Mouse (Mus musculus): ENCODE measurements around the gene Gm17949. TPM values are rescaled to one million over a fixed set of nuclear protein-coding genes. Genes with fewer than 3 reads are reported as not detected.
"Not testable (repeated sequence)": the region's sequence is repeated elsewhere in the genome, so short reads cannot be mapped to it uniquely, and the experiment has no call there.

Gm17949 gene
- total RNA-seq, 2 experiments from 2014 or later = not detected

GRCm38 (mm10) chr17:57047406-57047805 is 36.1 kb downstream of the Gm17949 start:
- no peak for DNase-seq

GRCm38 (mm10) chr17:57048816-57049215 is 37.5 kb downstream of the Gm17949 start:
- no peak for DNase-seq

- not testable (repeated sequence) for DNase-seq
Measured at GRCm38 (mm10) chr17:57051679-57052078, 40.4 kb downstream of the Gm17949 start.

- DNase-seq = no peak
Measured at GRCm38 (mm10) chr17:57056246-57056645, 45.0 kb downstream of the Gm17949 start.

GRCm38 (mm10) chr17:57058891-57059485 is 47.7 kb downstream of the Gm17949 start, which contains the start of gene Crb3:
Gene Crb3, plus strand, starts transcription at chr17:57059105.
- peak; percentile 71 for DNase-seq

GRCm38 (mm10) chr17:57059486-57059977 is 48.3 kb downstream of the Gm17949 start, which contains the start of gene Slc25a23:
Gene Slc25a23, minus strand, starts transcription at chr17:57059863.
- DNase-seq = peak; percentile 74

GRCm38 (mm10) chr17:57060231-57060801 is 49.0 kb downstream of the Gm17949 start:
- peak; percentile 94 for DNase-seq

- DNase-seq = no peak
Measured at GRCm38 (mm10) chr17:57061069-57061468, 49.8 kb downstream of the Gm17949 start.

- DNase-seq = no peak
Measured at GRCm38 (mm10) chr17:57062011-57062521, 50.8 kb downstream of the Gm17949 start.

GRCm38 (mm10) chr17:57062548-57062947 is 51.3 kb downstream of the Gm17949 start:
- no peak for DNase-seq

- no peak for DNase-seq
Measured at GRCm38 (mm10) chr17:57063031-57063430, 51.8 kb downstream of the Gm17949 start.

GRCm38 (mm10) chr17:57066908-57067307 is 55.6 kb downstream of the Gm17949 start:
- no peak for DNase-seq

- no peak for DNase-seq
Measured at GRCm38 (mm10) chr17:57070272-57070671, 59.0 kb downstream of the Gm17949 start.

- DNase-seq = no peak
Measured at GRCm38 (mm10) chr17:57070699-57071098, 59.4 kb downstream of the Gm17949 start.

Other genes starting within 250 kb of the Gm17949 start
- gene Dus3l, start 246.7 kb upstream of the Gm17949 start, total RNA-seq (2021) = 10 to 100 TPM; 22.8 to 23.5 TPM
- gene Prr22, start 241.2 kb upstream of the Gm17949 start, total RNA-seq (2021) = under 1 TPM; 0.41 to 0.61 TPM
- gene Rfx2, start 180.5 kb upstream of the Gm17949 start, total RNA-seq (2021) = 1 to 10 TPM; 8.1 to 9.3 TPM
- not detected for gene Acsbg2, start 137.0 kb upstream of the Gm17949 start, total RNA-seq (2021)
- under 1 TPM; 0.16 to 0.21 TPM for gene 1700061G19Rik, start 136.0 kb upstream of the Gm17949 start, total RNA-seq (2021)
- 10 to 100 TPM; 40.5 to 41.6 TPM for gene Mllt1, start 76.1 kb upstream of the Gm17949 start, total RNA-seq (2021)
- not detected for gene Acer1, start 29.3 kb upstream of the Gm17949 start, total RNA-seq (2021)
- gene Clpp, start 21.2 kb upstream of the Gm17949 start, total RNA-seq (2021) = 10 to 100 TPM; 55.1 to 60.7 TPM
- gene Alkbh7, start 14.1 kb upstream of the Gm17949 start, total RNA-seq (2021) = 10 to 100 TPM; 42.3 to 49.3 TPM
- not detected for gene Pspn, start 11.5 kb upstream of the Gm17949 start, total RNA-seq (2021)
- 10 to 100 TPM; 36.0 to 36.9 TPM for gene Gtf2f1, start 181 bp upstream of the Gm17949 start, total RNA-seq (2021)
- 100 to 1,000 TPM; 112 to 113 TPM for gene Khsrp, start 20.1 kb downstream of the Gm17949 start, total RNA-seq (2021)
- gene Slc25a41, start 30.2 kb downstream of the Gm17949 start, total RNA-seq (2021) = not detected
- gene Crb3, start 47.6 kb downstream of the Gm17949 start, total RNA-seq (2021) = under 1 TPM in 1 of 2 experiments, not detected in 1; 0.47 TPM
- 10 to 100 TPM; 78.3 to 81.6 TPM for gene Slc25a23, start 48.4 kb downstream of the Gm17949 start, total RNA-seq (2021)
- gene Dennd1c, start 67.0 kb downstream of the Gm17949 start, total RNA-seq (2021) = under 1 TPM; 0.69 to 0.70 TPM
- 1 to 10 TPM; 5.9 to 6.7 TPM for gene Tubb4a, start 76.3 kb downstream of the Gm17949 start, total RNA-seq (2021)
- under 1 TPM; 0.48 to 0.61 TPM for gene Tnfsf9, start 93.9 kb downstream of the Gm17949 start, total RNA-seq (2021)
- gene Cd70, start 138.3 kb downstream of the Gm17949 start, total RNA-seq (2021) = not detected
- not detected for gene Tnfsf14, start 182.7 kb downstream of the Gm17949 start, total RNA-seq (2021)
- 10 to 100 TPM; 60.1 to 79.6 TPM for gene C3, start 216.7 kb downstream of the Gm17949 start, total RNA-seq (2021)
- 10 to 100 TPM; 19.5 to 20.4 TPM for gene Gpr108, start 237.0 kb downstream of the Gm17949 start, total RNA-seq (2021)
- 10 to 100 TPM; 45.6 to 46.9 TPM for gene Trip10, start 238.0 kb downstream of the Gm17949 start, total RNA-seq (2021)